Mouse (Mus musculus): ENCODE results near the gene Actn4.

DNA sequence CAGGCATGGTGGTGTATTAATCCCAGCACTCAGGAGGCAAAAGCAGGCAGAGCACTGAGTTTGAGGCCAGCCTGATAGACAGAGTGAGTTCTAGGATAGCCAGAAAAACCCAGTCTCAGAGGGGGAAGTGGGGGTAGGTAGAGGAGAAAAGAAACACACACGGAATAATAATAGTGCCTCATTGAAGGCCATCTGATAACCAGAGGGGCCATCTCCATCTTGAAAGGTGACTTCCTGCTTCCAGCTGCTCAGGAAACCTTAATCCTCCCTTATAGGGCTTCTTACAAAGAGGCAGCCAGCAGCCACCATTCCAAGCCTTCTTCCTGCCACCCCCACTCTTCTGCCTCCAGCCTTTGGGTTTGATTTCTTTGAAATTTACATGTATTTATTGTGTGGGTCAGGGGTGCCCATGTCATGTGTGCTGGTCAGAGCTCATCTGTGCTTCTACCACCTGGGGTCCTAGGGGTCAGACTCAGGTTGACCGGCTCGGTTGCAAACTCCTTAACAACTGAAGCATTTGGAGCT, 1.3 kb upstream of the Actn4 start:
- TF ChIP-seq CTCF (IDR thresholded peaks at IDR 0.05; ENCODE audit: control insufficient read depth, insufficient read depth, low read length) = no peak
- no peak for TF ChIP-seq POLR2A (IDR thresholded peaks at IDR 0.05; ENCODE audit: borderline replicate concordance, control insufficient read depth, low read depth, low read length)
